Mouse (Mus musculus): ENCODE data around the gene Galnt18.

The Galnt18 gene

DNA sequence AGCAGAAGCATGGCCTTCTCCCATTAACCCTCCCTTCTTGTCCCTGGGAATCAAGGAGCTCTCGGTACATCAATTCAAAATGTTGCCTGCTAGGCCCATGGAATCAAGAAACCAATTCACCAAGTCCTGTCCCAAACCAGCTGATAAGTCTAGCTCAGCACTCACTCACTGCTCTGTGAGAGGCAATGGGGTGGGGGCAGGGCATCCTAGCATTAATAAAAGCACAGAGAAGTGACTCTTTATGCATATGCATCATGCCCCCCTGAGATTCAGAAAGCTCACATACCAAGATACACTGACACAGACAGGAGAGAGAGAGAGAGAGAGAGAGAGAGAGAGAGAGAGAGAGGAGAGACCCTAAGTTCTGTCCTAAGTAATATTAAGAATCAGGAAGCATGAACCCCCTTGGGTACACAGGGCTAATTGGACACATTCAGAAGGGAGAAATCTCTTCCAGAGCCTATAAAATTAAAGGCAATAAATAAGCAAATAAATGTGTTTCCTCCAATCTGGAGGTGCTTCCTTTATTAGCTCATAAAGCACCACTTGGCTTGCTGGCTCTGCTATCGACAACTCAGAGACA is 141.8 kb downstream of the Galnt18 start:
- DNase-seq (ENCODE audit: low spot score) = no peak

GRCm38 (mm10) chr7:111636503-111636902 is 143.3 kb downstream of the Galnt18 start:
- DNase-seq (ENCODE audit: low spot score) = no peak

DNA sequence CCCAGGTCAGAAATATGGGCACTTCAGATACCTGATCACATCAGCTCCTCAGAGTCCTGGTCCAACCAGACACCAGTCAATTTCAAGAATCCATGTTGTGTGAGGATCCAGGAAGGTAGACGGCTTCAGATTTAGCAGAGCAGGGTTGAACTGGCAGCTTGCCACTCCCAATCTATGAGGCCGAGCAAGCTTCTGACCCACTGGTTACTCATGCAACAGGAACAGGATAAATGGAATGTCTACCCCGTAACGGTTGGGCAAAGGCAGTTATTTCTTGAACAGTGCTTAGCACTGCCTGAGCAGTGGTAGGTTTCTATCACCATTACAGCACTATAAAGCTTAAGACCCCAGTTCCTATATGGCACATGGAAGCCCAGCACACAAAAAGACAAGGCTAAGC is 148.5 kb downstream of the Galnt18 start:
- no peak for DNase-seq (ENCODE audit: low spot score)

DNA sequence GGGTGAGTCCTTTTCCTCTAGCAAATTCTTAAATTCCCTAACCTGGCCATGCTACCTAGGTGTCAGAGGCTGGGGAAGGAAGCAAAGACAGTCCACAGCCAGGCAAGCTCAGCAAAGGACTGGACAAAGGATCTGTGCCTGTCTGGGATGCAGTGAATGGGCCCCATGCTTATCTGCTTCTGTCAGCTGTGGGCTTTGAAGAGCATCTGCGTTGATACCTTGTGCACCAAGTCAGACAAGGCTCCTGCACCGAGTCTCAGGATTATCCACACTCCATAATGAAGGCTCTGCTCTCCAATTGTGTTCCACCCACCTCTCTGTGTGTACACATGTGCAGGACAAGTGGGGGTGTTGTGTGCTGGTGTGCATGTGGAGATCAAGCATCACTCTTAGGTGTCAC is 153.5 kb downstream of the Galnt18 start:
- no peak for DNase-seq (ENCODE audit: low spot score)

- no peak for DNase-seq (ENCODE audit: low spot score)
These were observed 154.0 kb downstream of the Galnt18 start for GRCm38 (mm10) chr7:111625736-111626135.

GRCm38 (mm10) chr7:111616231-111616937 is 163.4 kb downstream of the Galnt18 start:
- DNase-seq (ENCODE audit: low spot score) = no peak

DNA sequence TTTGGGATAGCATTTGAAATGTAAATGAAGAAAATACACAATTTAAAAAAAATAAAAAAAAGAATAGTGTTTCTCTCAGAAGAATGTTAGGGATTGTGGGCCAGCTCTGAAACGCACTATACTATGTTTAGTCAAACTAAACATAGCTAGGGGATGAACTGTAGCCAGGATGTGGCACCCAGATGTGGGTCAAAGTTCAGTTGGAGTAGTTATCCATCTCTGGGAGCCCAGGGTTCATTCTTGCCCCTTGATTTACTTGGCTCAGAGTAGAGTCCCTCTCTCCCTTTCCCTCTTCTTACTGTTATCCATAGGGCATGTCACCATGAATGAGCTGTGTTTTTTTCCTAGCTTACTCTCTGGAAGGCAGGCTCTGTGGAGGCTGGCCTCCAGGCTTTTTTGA is 165.3 kb downstream of the Galnt18 start:
- DNase-seq (ENCODE audit: low spot score) = no peak

DNA sequence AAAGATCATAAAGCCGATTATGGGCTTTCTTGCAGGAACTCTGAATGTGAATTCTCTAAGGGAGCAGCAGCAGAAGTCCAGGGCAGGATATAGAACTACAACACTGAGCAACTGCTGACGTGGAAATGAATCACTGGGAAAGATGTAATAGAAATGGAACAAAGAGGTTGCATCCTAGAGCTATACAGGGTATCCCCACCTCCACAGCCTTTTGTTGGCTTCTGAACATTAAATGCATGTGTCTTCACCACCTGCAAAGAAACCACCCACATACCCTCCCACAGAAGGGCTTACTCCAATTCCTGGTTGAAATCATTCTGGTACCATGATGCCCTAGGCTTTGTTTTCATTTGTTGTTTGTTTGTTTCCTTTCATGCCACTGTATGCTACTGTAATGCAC is 172.3 kb downstream of the Galnt18 start:
- no peak for DNase-seq (ENCODE audit: low spot score)

DNA sequence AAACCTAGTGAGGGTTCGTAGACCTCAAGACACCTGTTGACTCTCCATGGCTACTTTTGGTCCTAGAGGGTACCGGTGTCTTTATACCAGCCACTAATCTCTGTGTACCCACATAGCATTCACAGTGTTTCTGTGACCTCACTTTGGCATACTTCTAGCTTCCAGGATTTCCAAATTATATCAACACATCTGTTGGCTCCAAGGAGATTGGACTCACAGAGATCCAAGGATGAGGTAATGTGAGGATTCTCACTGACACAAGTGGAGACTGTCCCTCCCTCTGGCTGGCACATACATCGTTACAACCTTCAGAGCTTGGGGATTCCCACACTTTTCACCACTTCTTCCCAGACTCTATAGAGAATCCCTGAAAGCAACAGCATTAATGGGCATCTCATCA is 173.7 kb downstream of the Galnt18 start:
- no peak for DNase-seq (ENCODE audit: low spot score)

DNA sequence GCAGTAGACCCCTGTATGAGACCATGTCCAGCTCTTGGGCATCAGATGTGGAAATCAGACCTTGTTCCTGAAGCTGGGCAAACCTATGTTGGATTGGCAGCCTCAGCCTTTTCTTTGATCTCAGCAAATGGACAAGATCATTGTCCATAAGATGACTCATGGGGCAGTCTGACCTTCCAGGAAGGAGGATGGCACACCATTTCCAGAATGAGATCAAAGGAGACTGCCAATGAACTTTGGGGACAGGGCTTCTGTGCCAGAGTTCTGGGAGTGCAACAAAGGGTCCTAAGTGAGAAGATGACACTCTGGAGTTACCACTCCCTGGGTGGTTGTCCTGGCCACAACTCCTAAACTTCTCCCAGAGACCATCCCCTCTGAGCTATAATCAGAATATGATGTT is 174.1 kb downstream of the Galnt18 start:
- no peak for DNase-seq (ENCODE audit: low spot score)

- DNase-seq (ENCODE audit: low spot score) = no peak
These were observed 175.1 kb downstream of the Galnt18 start for GRCm38 (mm10) chr7:111604578-111605208.

DNA sequence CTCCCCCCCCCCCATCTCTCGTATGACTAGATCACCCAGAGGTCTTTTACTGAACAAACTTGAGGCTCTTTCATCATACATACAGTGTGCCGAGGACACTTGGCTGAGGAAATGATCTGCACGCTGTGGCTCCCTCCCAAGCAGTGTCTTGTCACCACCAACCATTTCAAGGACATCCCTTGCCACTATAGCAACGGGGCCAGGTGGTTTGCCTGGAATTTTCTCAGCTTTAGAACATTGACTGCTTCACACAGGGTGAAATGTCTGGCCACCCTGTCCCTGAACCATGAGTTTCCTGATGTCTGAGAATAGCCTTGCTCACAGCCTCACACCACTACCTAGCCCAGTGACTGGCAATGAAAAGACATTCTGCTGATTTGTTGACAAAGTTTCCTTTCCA is 176.6 kb downstream of the Galnt18 start:
- DNase-seq (ENCODE audit: low spot score) = no peak

GRCm38 (mm10) chr7:111601339-111602067 is 178.3 kb downstream of the Galnt18 start:
- DNase-seq (ENCODE audit: low spot score) = no peak

DNA sequence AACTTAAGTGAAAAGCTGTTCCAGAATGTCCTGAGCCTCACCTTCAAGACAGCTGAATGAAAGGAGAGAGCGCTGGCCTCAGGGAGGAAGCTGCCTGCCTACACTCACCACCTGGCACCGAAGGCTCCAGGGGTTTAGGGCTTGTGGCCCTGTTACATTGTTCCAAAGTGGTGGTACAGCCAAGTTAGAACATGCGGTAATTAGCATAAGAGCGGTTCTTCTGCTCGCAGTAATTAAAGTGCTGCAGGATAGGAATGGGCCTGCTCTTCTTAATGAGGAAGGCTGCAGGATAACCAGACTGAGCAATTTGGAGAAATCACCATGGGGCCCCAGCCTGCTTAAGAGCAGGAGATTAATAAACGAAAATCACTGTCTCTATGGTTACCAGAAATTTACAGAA is 179.0 kb downstream of the Galnt18 start:
- DNase-seq (ENCODE audit: low spot score) = no peak

- no peak for DNase-seq (ENCODE audit: low spot score)
These were observed 186.1 kb downstream of the Galnt18 start for GRCm38 (mm10) chr7:111593680-111594079.

DNA sequence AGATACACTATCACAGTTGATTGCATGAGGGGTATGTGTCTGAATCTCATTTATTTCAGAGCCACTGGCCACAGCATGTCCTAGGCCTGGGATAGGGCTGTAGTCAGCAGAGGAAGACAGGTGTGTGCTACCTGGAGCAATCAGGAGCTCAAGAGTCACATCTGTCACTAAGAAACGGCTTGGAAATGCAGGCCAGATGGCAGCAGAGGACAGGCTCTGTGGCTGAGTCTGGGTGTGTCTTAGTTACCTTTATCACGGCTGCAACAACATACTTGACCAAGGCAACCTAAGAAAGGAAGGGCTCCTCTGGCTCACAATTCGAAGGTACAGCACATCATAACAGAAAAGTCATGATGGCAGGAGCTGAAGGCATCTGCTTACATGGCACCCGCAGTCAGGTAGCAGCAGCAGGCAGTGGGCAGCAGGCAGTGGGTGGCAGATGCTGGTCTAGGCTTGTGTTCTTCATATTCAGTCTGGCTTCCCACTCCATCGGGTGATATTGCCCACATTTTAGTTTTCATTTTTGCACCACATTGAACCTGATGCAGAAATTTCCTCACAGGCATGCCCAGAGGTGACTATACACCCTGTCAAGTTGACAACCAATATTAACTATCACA is 190.2 kb downstream of the Galnt18 start:
- DNase-seq (ENCODE audit: low spot score) = no peak

DNA sequence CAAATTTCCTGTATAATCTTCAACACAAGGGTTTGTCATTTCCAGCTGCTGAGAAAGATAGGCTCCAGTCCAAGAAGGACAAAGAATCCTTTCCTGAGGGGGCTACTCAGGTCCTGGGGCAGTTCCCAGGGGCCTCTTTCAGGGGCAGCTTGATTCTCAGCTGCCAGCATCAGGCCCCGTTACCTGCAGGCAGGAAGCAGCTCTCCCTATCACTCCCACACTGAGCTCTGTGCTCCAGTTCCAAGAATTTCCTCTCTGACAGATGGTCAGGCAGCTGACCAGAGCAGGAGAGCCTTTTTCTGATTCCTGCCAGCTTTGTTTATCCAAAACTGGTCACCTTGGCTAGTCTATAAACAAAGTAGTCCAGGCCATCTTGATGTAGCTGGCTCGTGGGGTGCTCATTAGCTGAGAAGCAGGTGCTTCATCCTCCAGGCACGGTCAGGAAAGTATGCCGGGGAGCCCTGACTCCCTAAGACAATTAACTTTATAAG is 191.4 kb downstream of the Galnt18 start:
- DNase-seq (ENCODE audit: low spot score) = no peak

- DNase-seq (ENCODE audit: low spot score) = no peak
These were observed 199.2 kb downstream of the Galnt18 start for GRCm38 (mm10) chr7:111580547-111580946.

- no peak for DNase-seq (ENCODE audit: low spot score)
These were observed 204.7 kb downstream of the Galnt18 start for GRCm38 (mm10) chr7:111575096-111575495.

DNA sequence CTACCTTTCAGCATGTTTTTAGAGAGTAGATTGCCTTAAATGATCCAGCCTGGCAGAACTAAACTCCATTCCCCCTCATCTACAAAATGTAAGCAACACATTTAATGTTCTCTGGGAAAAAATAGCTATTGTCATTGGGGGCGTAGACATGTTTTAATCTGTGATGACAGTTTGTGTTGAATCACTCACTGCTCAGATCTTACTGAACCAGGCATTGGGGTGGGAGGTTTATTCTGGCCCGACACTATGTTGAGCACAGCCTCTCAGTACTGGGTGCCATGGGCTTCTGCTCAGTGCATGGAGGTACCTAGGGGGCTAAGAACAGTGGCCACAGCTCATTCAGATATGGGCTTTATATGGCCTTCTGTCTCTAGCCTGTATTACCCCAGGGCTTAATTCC is 207.4 kb downstream of the Galnt18 start:
- no peak for DNase-seq (ENCODE audit: low spot score)

DNA sequence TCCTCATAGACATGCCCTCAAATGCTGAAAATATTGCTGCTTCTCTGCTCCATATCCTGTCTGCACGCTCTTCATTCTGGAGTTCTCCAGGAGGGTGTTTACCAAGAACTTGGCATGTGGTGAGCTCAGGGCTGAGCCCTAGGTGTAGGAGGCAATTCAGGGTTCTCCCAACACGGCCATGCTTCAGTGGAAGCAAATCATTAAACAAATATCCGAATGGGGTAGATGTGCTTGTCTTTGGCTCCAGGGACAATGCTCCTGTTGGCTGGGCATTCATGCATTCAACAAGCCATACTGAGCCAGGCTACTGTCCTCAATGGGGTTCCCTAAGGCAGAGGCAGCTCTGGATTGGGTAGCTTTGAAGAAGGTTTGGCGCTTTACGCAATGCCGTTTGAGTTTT is 212.9 kb downstream of the Galnt18 start:
- DNase-seq (ENCODE audit: low spot score) = no peak

Measured in yolk sac, embryonic 10.5 days (tissue).